Mouse (Mus musculus): Measurements from ENCODE around the gene Apobec3. TPM values are rescaled to one million over a fixed set of nuclear protein-coding genes. Genes with fewer than 3 reads are reported as not detected.
A peak's percentile ranks its signal among the peaks of the same experiment; 100 is the strongest.

Gene Apobec3
- polyA plus RNA-seq, 1 experiment from 2014 or later: 19.8 TPM

DNA sequence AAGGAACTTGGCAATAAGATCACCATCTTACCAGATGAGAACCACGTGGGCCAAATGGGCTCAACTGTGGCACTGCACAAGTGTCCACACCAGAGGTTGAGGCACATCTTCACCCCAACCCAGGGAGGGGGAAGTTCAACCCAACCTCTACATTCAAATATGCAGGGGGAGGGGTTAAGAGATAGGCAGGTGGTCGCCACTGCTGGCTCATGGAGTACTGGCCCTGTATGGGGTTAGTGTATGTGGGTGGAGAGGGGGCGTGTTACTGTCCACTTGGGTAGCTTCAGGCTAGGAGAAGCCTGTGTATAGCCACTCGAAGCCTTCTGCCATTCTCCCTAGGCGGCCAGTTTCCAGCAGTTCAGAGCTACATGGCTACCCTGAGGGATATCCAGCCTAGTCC, 24.7 kb downstream of the Apobec3 start:
- no peak for ATAC-seq (ENCODE audit: insufficient read depth)
- H3K27ac ChIP-seq (ENCODE audit: low read depth): no peak overlapping the region
- H3K9ac ChIP-seq: no peak overlapping the region
- TF ChIP-seq CTCF (IDR thresholded peaks at IDR 0.05; ENCODE audit: low read depth): no peak
- no peak overlapping the region for H3K4me3 ChIP-seq (ENCODE audit: low read depth, low read length)
- H3K4me2 ChIP-seq: no peak overlapping the region
- H3K36me3 ChIP-seq (ENCODE audit: insufficient read depth): no peaks in the 10 kb centered on the region
- H3K9me3 ChIP-seq (ENCODE audit: low read depth, low read length): no peaks in the 10 kb centered on the region
- H3K27me3 ChIP-seq (ENCODE audit: insufficient read depth, low read length): no peaks in the 10 kb centered on the region
- no peaks in the 10 kb centered on the region for H3K4me1 ChIP-seq (ENCODE audit: insufficient read depth)
- 70% methylated on average over 5 of the region's 5 CpGs for WGBS
- DNase-seq: no peak

- no peak overlapping the region for H3K9ac ChIP-seq
- no peak overlapping the region for H3K27ac ChIP-seq (ENCODE audit: low read depth)
- no peaks in the 10 kb centered on the region for H3K27me3 ChIP-seq (ENCODE audit: insufficient read depth, low read length)
- H3K4me2 ChIP-seq: no peak overlapping the region
- WGBS: 93% methylated on average over 14 of the region's 14 CpGs
- no peak for TF ChIP-seq CTCF (IDR thresholded peaks at IDR 0.05; ENCODE audit: low read depth)
- H3K4me3 ChIP-seq (ENCODE audit: low read depth, low read length): no peak overlapping the region
- no peaks in the 10 kb centered on the region; the same call in 1 of the 2 replicates for H3K9me3 ChIP-seq (ENCODE audit: low read depth, low read length)
- H3K36me3 ChIP-seq (ENCODE audit: insufficient read depth): no peaks in the 10 kb centered on the region
- ATAC-seq (ENCODE audit: insufficient read depth) (no peak), DNase-seq (no peak)
- no peaks in the 10 kb centered on the region for H3K4me1 ChIP-seq (ENCODE audit: insufficient read depth)
Measured at GRCm38 (mm10) chr15:79917111-79917720, 25.8 kb downstream of the Apobec3 start.

DNA sequence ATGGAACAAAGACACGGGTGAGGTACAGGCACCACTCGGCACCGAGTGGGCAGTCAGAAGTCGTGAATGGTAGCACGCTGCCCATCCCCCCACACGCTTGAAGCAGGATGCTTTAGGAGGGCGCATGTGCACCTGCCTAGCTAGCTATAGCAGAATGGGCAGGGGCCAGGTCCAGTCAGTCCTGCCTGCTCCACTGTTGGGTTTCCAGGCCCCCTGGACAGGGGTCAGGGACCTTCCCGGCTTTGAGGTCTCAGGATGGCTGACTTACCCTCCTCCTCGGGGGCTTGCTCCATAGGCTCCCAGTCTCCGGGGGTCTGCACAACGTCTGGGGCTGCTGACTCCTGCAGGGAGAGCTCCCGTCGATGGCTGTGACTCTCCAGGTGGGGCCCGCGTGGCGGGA, 27.0 kb downstream of the Apobec3 start:
- Histone ChIP-seq H3K9ac (no peak overlapping the region), H3K27ac (ENCODE audit: low read depth) (no peak overlapping the region), H3K27me3 (ENCODE audit: insufficient read depth, low read length) (no peaks in the 10 kb centered on the region), H3K4me3 (ENCODE audit: low read depth, low read length) (no peak overlapping the region), H3K9me3 (ENCODE audit: low read depth, low read length) (no peaks in the 10 kb centered on the region; the same call in 1 of the 2 replicates), H3K4me1 (ENCODE audit: insufficient read depth) (no peaks in the 10 kb centered on the region), H3K4me2 (no peak overlapping the region), H3K36me3 (ENCODE audit: insufficient read depth) (no peaks in the 10 kb centered on the region)
- DNase-seq (no peak), ATAC-seq (ENCODE audit: insufficient read depth) (no peak)
- TF ChIP-seq CTCF (IDR thresholded peaks at IDR 0.05; ENCODE audit: low read depth): no peak
- 82% methylated on average over 16 of the region's 16 CpGs for WGBS

DNA sequence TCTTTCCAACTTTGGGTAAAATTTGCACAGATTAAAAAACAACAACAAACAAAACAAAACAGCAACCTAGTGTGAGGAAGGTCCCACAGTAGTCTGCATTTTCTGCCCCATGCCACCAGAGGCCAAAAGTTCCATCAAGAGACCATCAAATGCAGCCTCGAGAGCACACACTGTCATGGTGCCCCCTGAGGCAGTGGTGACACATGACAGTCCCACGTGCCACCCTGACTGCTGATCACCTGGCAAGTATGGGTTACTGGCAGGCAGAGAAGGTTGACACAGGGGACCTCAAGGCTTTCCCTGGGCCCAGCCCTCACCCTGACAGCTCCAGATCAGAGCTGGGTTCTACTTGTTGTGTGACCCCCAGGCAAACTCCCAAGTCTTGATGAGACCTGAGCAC, 28.3 kb downstream of the Apobec3 start:
- Histone ChIP-seq H3K4me3 (ENCODE audit: low read depth, low read length) (no peak overlapping the region), H3K27ac (ENCODE audit: low read depth) (no peak overlapping the region), H3K9ac (no peak overlapping the region), H3K4me1 (ENCODE audit: insufficient read depth) (no peaks in the 10 kb centered on the region), H3K27me3 (ENCODE audit: insufficient read depth, low read length) (no peaks in the 10 kb centered on the region), H3K9me3 (ENCODE audit: low read depth, low read length) (no peaks in the 10 kb centered on the region; the same call in 1 of the 2 replicates), H3K4me2 (no peak overlapping the region), H3K36me3 (ENCODE audit: insufficient read depth) (no peaks in the 10 kb centered on the region)
- 40% methylated on average over 2 of the region's 2 CpGs for WGBS
- no peak for DNase-seq
- ATAC-seq (ENCODE audit: insufficient read depth): no peak
- TF ChIP-seq CTCF (IDR thresholded peaks at IDR 0.05; ENCODE audit: low read depth): no peak

- Histone ChIP-seq H3K9me3 (ENCODE audit: low read depth, low read length) (no peaks in the 10 kb centered on the region; the same call in 1 of the 2 replicates), H3K4me1 (ENCODE audit: insufficient read depth) (no peaks in the 10 kb centered on the region; the same call in 1 of the 2 replicates), H3K36me3 (ENCODE audit: insufficient read depth) (no peaks in the 10 kb centered on the region), H3K27me3 (ENCODE audit: insufficient read depth, low read length) (peaks cover 7% of the 10 kb centered on the region), H3K4me2 (peak overlapping the region; percentile 84), H3K4me3 (ENCODE audit: low read depth, low read length) (peak overlapping the region; percentile 55; the same call in 1 of the 2 replicates), H3K27ac (ENCODE audit: low read depth) (peak overlapping the region; percentile 42; the same call in 1 of the 2 replicates), H3K9ac (no peak overlapping the region)
- ATAC-seq (ENCODE audit: insufficient read depth) (no peak), DNase-seq (no peak)
- no peak for TF ChIP-seq CTCF (IDR thresholded peaks at IDR 0.05; ENCODE audit: low read depth)
- 66% methylated on average over 11 of the region's 11 CpGs for WGBS
Measured at GRCm38 (mm10) chr15:79926856-79927416, 35.5 kb downstream of the Apobec3 start.

- Histone ChIP-seq H3K27me3 (ENCODE audit: insufficient read depth, low read length) (peaks cover 15% of the 10 kb centered on the region), H3K9ac (peak overlapping the region; percentile 64), H3K4me2 (peak overlapping the region; percentile 84), H3K9me3 (ENCODE audit: low read depth, low read length) (no peaks in the 10 kb centered on the region), H3K4me3 (ENCODE audit: low read depth, low read length) (peak overlapping the region; percentile 55), H3K36me3 (ENCODE audit: insufficient read depth) (no peaks in the 10 kb centered on the region), H3K4me1 (ENCODE audit: insufficient read depth) (no peaks in the 10 kb centered on the region; the same call in 1 of the 2 replicates), H3K27ac (ENCODE audit: low read depth) (peak overlapping the region; percentile 54)
- TF ChIP-seq CTCF (IDR thresholded peaks at IDR 0.05; ENCODE audit: low read depth): no peak
- under 1% methylated on average over 29 of the region's 29 CpGs for WGBS
- ATAC-seq (ENCODE audit: insufficient read depth) (peak; percentile 89), DNase-seq (peak; percentile 87)
Measured at GRCm38 (mm10) chr15:79927637-79928122, 36.2 kb downstream of the Apobec3 start.

DNA sequence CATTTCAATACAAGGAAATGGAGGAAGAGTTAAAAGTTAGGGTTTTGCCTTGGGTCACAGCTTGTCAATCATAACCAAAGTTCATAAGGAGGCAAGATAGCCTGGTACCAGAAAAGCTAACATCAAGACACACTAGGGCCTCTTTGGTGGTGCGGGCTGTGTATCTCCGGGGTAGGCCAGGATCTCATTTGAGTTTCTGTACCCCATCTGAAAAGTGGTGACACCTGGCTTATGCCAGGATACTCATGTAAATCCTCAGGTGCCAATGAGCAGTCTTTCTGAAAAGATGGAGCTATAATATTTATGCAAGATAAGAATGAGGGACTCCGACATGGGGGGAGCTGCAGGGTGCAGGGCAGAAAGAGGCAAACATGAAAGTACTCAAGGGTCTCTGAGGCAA, 36.9 kb downstream of the Apobec3 start:
- Histone ChIP-seq H3K9me3 (ENCODE audit: low read depth, low read length) (no peaks in the 10 kb centered on the region), H3K36me3 (ENCODE audit: insufficient read depth) (no peaks in the 10 kb centered on the region), H3K4me3 (ENCODE audit: low read depth, low read length) (peak overlapping the region; percentile 55; the same call in 1 of the 2 replicates), H3K4me1 (ENCODE audit: insufficient read depth) (no peaks in the 10 kb centered on the region; the same call in 1 of the 2 replicates), H3K27me3 (ENCODE audit: insufficient read depth, low read length) (peaks cover 21% of the 10 kb centered on the region), H3K27ac (ENCODE audit: low read depth) (no peak overlapping the region), H3K4me2 (peak overlapping the region; percentile 84), H3K9ac (no peak overlapping the region)
- TF ChIP-seq CTCF (IDR thresholded peaks at IDR 0.05; ENCODE audit: low read depth): no peak
- no peak for DNase-seq
- ATAC-seq (ENCODE audit: insufficient read depth): no peak
- 78% methylated on average over 3 of the region's 3 CpGs for WGBS

Data from lung, embryonic 14.5 days (tissue).